ENCODE assay signal across 12 mouse cellular contexts in the genomic region with DNA sequence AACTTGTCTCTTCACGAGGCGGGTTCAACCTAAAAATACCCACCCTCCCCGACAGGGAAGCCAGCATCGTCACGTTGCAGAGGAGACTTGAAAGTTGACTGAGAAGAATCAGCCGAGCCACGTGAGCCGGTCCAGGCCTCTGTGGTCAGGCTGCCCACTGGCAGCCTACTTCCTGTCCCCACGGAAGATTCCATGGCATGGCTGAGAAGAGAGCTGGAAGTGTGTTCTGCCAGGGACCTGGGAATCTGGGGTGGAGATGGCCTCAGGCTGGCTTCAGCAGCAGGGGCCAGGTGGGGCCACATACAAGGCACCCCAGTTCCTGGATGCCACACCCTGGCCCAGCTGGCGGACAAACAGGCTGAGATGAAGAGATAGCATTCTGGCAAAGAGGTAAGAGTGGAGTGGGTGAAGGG. TPM values are rescaled to one million over a fixed set of nuclear protein-coding genes. Genes with fewer than 3 reads are reported as not detected.
DNase-seq lines count a peak whose midpoint lies in the region; ATAC-seq and TF ChIP-seq lines count a peak whose summit lies in the region.
"Had no signal": no experiment of that assay in that cellular context is flagged by ENCODE, and none has a peak within 500 bp of the region (broad histone marks: within the 10 kb centered on the region; RNA-seq: fewer than 3 reads in every experiment).

No protein-coding gene starts in this region.

- no peak overlapping the region for H3K9ac ChIP-seq in lung, postnatal 0 days (replicated peaks; ENCODE audit: low read depth)
- H3K9ac ChIP-seq: liver, embryonic 14.5 days had no signal

- no peaks in the 10 kb centered on the region for H3K9me3 ChIP-seq in lung, postnatal 0 days (ENCODE audit: low read length)

- no peak for TF ChIP-seq EP300 in lung, postnatal 0 days (IDR thresholded peaks at IDR 0.05)

- no peak overlapping the region for H3K4me2 ChIP-seq in lung, postnatal 0 days (replicated peaks; ENCODE audit: low read depth, low read length)

- no peaks in the 10 kb centered on the region for H3K27me3 ChIP-seq in lung, postnatal 0 days (replicated peaks; ENCODE audit: insufficient read depth, low read length)

- TF ChIP-seq POLR2A in cortical plate, adult 2 months (IDR thresholded peaks at IDR 0.05; ENCODE audit: extremely low read depth, insufficient read depth, low read length), result no peak

- peak overlapping the region; percentile 94 for H3K27ac ChIP-seq in gastrocnemius, adult 2 months
- H3K27ac ChIP-seq in cortical plate, adult 2 months (ENCODE audit: insufficient read depth, low read length), result peak overlapping the region; percentile 14; the same call in 1 of the 2 replicates
- peak overlapping the region; percentile 51 for H3K27ac ChIP-seq in lung, postnatal 0 days (ENCODE audit: low read length)
- H3K27ac ChIP-seq: liver, embryonic 14.5 days had no signal

- H3K4me1 ChIP-seq in cortical plate, adult 2 months (ENCODE audit: control insufficient read depth, insufficient read depth, low read length), result peaks cover 20% of the 10 kb centered on the region
- H3K4me1 ChIP-seq in lung, postnatal 0 days (ENCODE audit: insufficient read depth, low read depth, low read length), result peaks cover 50% of the 10 kb centered on the region

- intact Hi-C loops in gastrocnemius, adult 2 months (cut with DNase I), result loop anchor here (5.0 kb wide), 1 partner anchor 94 kb away; the partner anchor contains the start of gene Lsm14b
- intact Hi-C loops in gastrocnemius, postnatal 14 days (cut with DNase I; ENCODE audit: low total_unique reads), result no loop called here

- peak; percentile 70 for DNase-seq in gastrocnemius, adult 2 months
- no peak for DNase-seq in gastrocnemius, postnatal 14 days
- DNase-seq in 3134 (ENCODE audit: extremely low read depth, insufficient read length, low spot score), result peak; percentile 79
- DNase-seq in lung, postnatal 0 days (ENCODE audit: low spot score), result no peak
- no peak for DNase-seq in kidney, adult 9 months
- no peak for DNase-seq in thymus, postnatal 36 days
- DNase-seq in right cerebral cortex, postnatal 36 days (ENCODE audit: low spot score in 2 of 2), result no peak
- DNase-seq: gastrocnemius, postnatal 36 days; layer of hippocampus, adult 9-11 months had no signal

- H3K4me3 ChIP-seq in gastrocnemius, adult 2 months, result peak overlapping the region; percentile 14; the same call in 1 of the 2 replicates
- H3K4me3 ChIP-seq in cortical plate, adult 2 months (ENCODE audit: insufficient read depth, low read length), result peak overlapping the region; percentile 18
- H3K4me3 ChIP-seq in lung, postnatal 0 days (ENCODE audit: low read depth, low read length), result no peak overlapping the region

- no peaks in the 10 kb centered on the region for H3K36me3 ChIP-seq in lung, postnatal 0 days (ENCODE audit: insufficient read depth, low read length)

- ATAC-seq in lung, postnatal 0 days, result no peak
- ATAC-seq: midbrain, embryonic 16.5 days had no signal

- no peak for TF ChIP-seq CTCF in gastrocnemius, adult 2 months (IDR thresholded peaks at IDR 0.05)
- TF ChIP-seq CTCF in cortical plate, adult 2 months (IDR thresholded peaks at IDR 0.05; ENCODE audit: extremely low read depth, insufficient read depth, low read length), result no peak
- TF ChIP-seq CTCF in lung, postnatal 0 days (IDR thresholded peaks at IDR 0.05), result no peak

- 47% methylated on average over 10 of the region's 10 CpGs for WGBS in lung, postnatal 0 days

RNA-seq across cellular contexts. Expression of gene Osbpl2, which starts 3.0 kb away (rescaled TPM):
- total RNA-seq in gastrocnemius, adult 2 months (2021), result 10 to 100 TPM; 16.3 to 18.6 TPM
- total RNA-seq in gastrocnemius, postnatal 14 days (2021), result 10 to 100 TPM; 15.8 to 17.2 TPM
- polyA plus RNA-seq in cortical plate, adult 2 months (2012; rRNA removed), result 45.3 and 48.2 TPM in 2 replicates
- polyA plus RNA-seq in lung, postnatal 0 days (2015; fragmentation: Nextera tagmentation; extraction: Ambion mirVana), result 35.3 and 36.1 TPM in 2 replicates

RNA-seq across cellular contexts. Expression of gene Hrh3, which starts 11.8 kb away (rescaled TPM):
- total RNA-seq in gastrocnemius, adult 2 months (2021), result not detected
- total RNA-seq in gastrocnemius, postnatal 14 days (2021), result under 1 TPM; 0.23 to 0.33 TPM
- 83.6 and 103 TPM in 2 replicates for polyA plus RNA-seq in cortical plate, adult 2 months (2012; rRNA removed)
- polyA plus RNA-seq in lung, postnatal 0 days (2015; fragmentation: Nextera tagmentation; extraction: Ambion mirVana), result 0.14 TPM in 1 of 2 replicates, not detected in the other
- total RNA-seq: gastrocnemius, postnatal 36 days had no signal
- polyA plus RNA-seq: liver, embryonic 14.5 days had no signal

RNA-seq across cellular contexts. Expression of gene Mtg2, which starts 45.7 kb away (rescaled TPM):
- total RNA-seq in gastrocnemius, adult 2 months (2021), result 10 to 100 TPM; 13.0 to 17.4 TPM
- 10 to 100 TPM in 1 of 2 experiments, 1 to 10 TPM in 1; 9.5 to 10.9 TPM for total RNA-seq in gastrocnemius, postnatal 14 days (2021)
- 27.4 and 28.4 TPM in 2 replicates for polyA plus RNA-seq in cortical plate, adult 2 months (2012; rRNA removed)
- polyA plus RNA-seq in lung, postnatal 0 days (2015; fragmentation: Nextera tagmentation; extraction: Ambion mirVana), result 18.7 and 18.9 TPM in 2 replicates

RNA-seq across cellular contexts. Expression of gene Adrm1, which starts 55.2 kb away (rescaled TPM):
- total RNA-seq in gastrocnemius, adult 2 months (2021), result 100 to 1,000 TPM in 1 of 2 experiments, 10 to 100 TPM in 1; 99.5 to 121 TPM
- total RNA-seq in gastrocnemius, postnatal 14 days (2021), result 10 to 100 TPM; 95.7 to 97.3 TPM
- 89.8 and 92.1 TPM in 2 replicates for polyA plus RNA-seq in cortical plate, adult 2 months (2012; rRNA removed)
- 119 and 136 TPM in 2 replicates for polyA plus RNA-seq in lung, postnatal 0 days (2015; fragmentation: Nextera tagmentation; extraction: Ambion mirVana)

Comparison
In these comparisons a context has a peak if more than half of its experiments do, and no peak if none do; other contexts are left out.
1. DNase-seq: peak in gastrocnemius, adult 2 months (single experiment) and 3134 (single experiment); none in gastrocnemius, postnatal 14 days (single experiment), lung, postnatal 0 days (single experiment), kidney, adult 9 months (single experiment), thymus, postnatal 36 days (0 of 2) and right cerebral cortex, postnatal 36 days (0 of 2).
2. H3K27ac ChIP-seq: peak in every context shown above with its lines; median percentile 94 in gastrocnemius, adult 2 months; 51 in lung, postnatal 0 days; 14 in cortical plate, adult 2 months.